Mouse (Mus musculus) hindbrain, embryonic 11.5 days (tissue): ENCODE measurements around the gene Arl5b. TPM values are rescaled to one million over a fixed set of nuclear protein-coding genes. Genes with fewer than 3 reads are reported as not detected.

ENCODE experiments used
- ATAC-seq: fragments of 200-750 bp; cut with Nextera tagmentation; 2 replicates; pipeline ENCODE4 v1.8.0; 2017; ENCODE audit warnings: mild to moderate bottlenecking, moderate TSS enrichment, moderate library complexity; ENCODE audit not compliant: low FRiP score
- DNase-seq: peaks from one replicate; pipeline ENCODE4 v3.0.0-alpha.2; 2015; ENCODE audit warnings: low spot score
- H3K27ac ChIP-seq: fragments of 300-500 bp; sonication (generic); 2 replicates; pipeline ENCODE4 v1.5.1; 2014; ENCODE audit warnings: mild to moderate bottlenecking, low read depth, low read length
- H3K27me3 ChIP-seq: fragments of 300-500 bp; sonication (generic); 2 replicates; pipeline ENCODE4 v1.6.1; 2014; ENCODE audit warnings: mild to moderate bottlenecking, low read length, moderate library complexity, mixed read lengths; ENCODE audit not compliant: control insufficient read depth, insufficient read depth
- H3K36me3 ChIP-seq: fragments of 300-500 bp; sonication (generic); 2 replicates; pipeline ENCODE4 v1.6.1; 2014; ENCODE audit warnings: mild to moderate bottlenecking, low read length, moderate library complexity, mixed read lengths; ENCODE audit not compliant: control insufficient read depth, insufficient read depth
- H3K4me1 ChIP-seq: fragments of 300-500 bp; sonication (generic); replicated peaks from 2 replicates; pipeline ENCODE4 v1.6.1; 2014; ENCODE audit warnings: low read length, mixed read lengths; ENCODE audit not compliant: control insufficient read depth, insufficient read depth
- H3K4me2 ChIP-seq: fragments of 300-500 bp; sonication (generic); replicated peaks from 2 replicates; pipeline ENCODE4 v1.6.1; 2014; ENCODE audit warnings: mild to moderate bottlenecking, low read depth, low read length
- H3K4me3 ChIP-seq: fragments of 300-500 bp; sonication (generic); 2 replicates; pipeline ENCODE4 v1.5.1; 2014; ENCODE audit warnings: low read depth, low read length
- H3K9ac ChIP-seq: fragments of 300-500 bp; sonication (generic); 2 replicates; pipeline ENCODE4 v1.6.1; 2014; ENCODE audit warnings: low read depth, low read length
- H3K9me3 ChIP-seq: fragments of 300-500 bp; sonication (generic); 2 replicates; pipeline ENCODE4 v1.6.1; 2016; ENCODE audit warnings: low read length; ENCODE audit not compliant: control insufficient read depth
- WGBS: fragments of 180-500 bp; shearing (Covaris S2); extraction: QIAGEN DNeasy Blood & Tissue Kit; methylation state at CpG from one replicate; pipeline ENCODE4 v1.1.7; 2014; 5-methylcytosine and 5-hydroxymethylcytosine counted together
- polyA plus RNA-seq: library from polyadenylated mRNA; unstranded; fragments of >200 nt; fragmentation: Nextera tagmentation; extraction: Ambion mirVana; gene quantifications from 2 replicates; pipeline ENCODE4 v1.2.1, GENCODE M21; 2014

Gene Arl5b
- polyA plus RNA-seq, 1 experiment from 2014 or later = 86.1 TPM

GRCm38 (mm10) chr2:15054945-15055637 lies 5.9 kb downstream of the Arl5b start, which contains the start of gene Nsun6:
Nsun6 (minus strand) TSS chr2:15055069.
- WGBS = under 1% methylated on average over 75 of the region's 75 CpGs
- H3K4me3 ChIP-seq = peak within 1 kb of the TSS; percentile 55
- DNase-seq (peak; percentile 97), ATAC-seq (peak; percentile 100)
- H3K9ac ChIP-seq = peak within 1 kb of the TSS; percentile 76
- no peaks in the 10 kb centered on the region; the same call in 1 of the 2 replicates for H3K4me1 ChIP-seq
- H3K9me3 ChIP-seq = no peaks in the 10 kb centered on the region
- peak within 1 kb of the TSS; percentile 83 for H3K27ac ChIP-seq
- H3K27me3 ChIP-seq = no peaks in the 10 kb centered on the region
- peak within 1 kb of the TSS; percentile 53 for H3K4me2 ChIP-seq
- H3K36me3 ChIP-seq = no peaks in the 10 kb centered on the region

DNA sequence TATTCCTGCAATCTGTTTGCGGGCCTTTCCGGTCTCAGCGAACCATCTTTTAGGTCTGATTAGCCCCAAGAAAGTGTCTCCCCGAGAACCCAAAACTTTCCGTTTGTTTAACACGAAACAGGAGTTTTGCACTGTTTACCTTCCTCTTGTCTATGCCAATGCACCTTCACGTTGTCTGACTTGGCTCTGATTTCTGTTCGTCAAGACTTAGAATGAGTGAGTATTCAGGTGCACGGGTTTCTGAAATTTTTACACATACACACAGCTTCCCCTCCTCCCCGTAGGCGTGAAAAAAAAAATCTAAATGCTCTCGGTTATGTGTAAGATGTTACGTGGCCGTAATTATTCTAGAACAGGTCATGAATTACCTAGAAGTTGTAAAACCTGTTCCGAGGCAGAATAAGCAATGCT lies 6.6 kb downstream of the Arl5b start:
- DNase-seq = peak; percentile 66
- ATAC-seq = no peak

DNA sequence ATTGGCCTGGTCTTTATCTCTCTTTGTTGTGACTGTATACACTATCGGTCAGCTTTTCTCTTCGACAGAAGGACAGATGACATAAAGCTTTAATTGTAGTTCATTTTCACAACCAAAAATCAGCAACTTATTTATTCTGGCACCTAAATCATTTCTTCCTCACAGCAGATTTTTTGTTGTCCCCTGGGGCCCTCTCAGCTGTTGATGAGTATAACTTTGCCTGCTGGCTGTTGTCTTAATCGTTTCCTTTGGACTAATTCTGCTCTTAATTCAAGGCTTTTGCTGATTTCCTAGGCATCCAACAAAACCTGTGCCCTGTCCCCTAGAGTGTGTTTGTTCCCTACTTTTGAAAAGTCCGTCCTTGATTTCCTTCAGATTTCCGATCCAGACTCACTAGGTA lies 9.0 kb downstream of the Arl5b start:
- H3K4me2 ChIP-seq = no peak overlapping the region
- no peak overlapping the region for H3K9ac ChIP-seq
- H3K4me3 ChIP-seq = no peak overlapping the region
- ATAC-seq (no peak), DNase-seq (no peak)
- H3K36me3 ChIP-seq = no peaks in the 10 kb centered on the region
- H3K4me1 ChIP-seq = no peaks in the 10 kb centered on the region; the same call in 1 of the 2 replicates
- 90% methylated on average over 5 of the region's 5 CpGs for WGBS
- no peaks in the 10 kb centered on the region for H3K27me3 ChIP-seq
- no peak overlapping the region for H3K27ac ChIP-seq
- H3K9me3 ChIP-seq = no peaks in the 10 kb centered on the region

More for the DNA sequence above, 6.6 kb downstream of the Arl5b start:
- Histone ChIP-seq H3K9ac (peak overlapping the region; percentile 76), H3K4me3 (peak overlapping the region; percentile 55), H3K36me3 (no peaks in the 10 kb centered on the region), H3K9me3 (no peaks in the 10 kb centered on the region), H3K27me3 (no peaks in the 10 kb centered on the region), H3K4me1 (no peaks in the 10 kb centered on the region; the same call in 1 of the 2 replicates), H3K4me2 (peak overlapping the region; percentile 53), H3K27ac (peak overlapping the region; percentile 83)
- WGBS = 1% methylated on average over 15 of the region's 15 CpGs

DNA sequence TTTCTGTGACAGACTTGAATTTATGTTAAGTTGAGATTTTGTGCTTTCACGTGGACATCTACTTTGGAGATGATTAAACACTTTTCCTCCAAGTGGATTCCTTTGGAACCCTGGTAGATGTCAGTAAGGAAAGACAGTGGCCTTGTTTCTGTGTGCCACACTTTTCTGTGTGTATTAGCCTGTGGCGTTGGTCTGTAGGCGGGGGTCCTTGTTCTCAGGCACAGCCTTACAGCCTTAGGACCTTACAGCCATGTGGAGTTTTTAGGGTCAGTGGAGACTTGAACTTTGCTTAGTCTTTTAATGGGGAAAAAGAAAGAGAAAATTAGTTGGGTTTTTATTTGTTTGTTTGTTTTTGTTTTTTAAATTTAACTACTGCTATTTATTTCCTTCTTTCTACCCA lies 11.7 kb downstream of the Arl5b start:
- 85% methylated on average over 3 of the region's 3 CpGs for WGBS
- no peak overlapping the region for H3K9ac ChIP-seq
- H3K9me3 ChIP-seq = no peaks in the 10 kb centered on the region
- no peaks in the 10 kb centered on the region for H3K36me3 ChIP-seq
- no peaks in the 10 kb centered on the region for H3K27me3 ChIP-seq
- H3K4me1 ChIP-seq = peaks cover 2% of the 10 kb centered on the region; the same call in 1 of the 2 replicates
- H3K4me3 ChIP-seq = no peak overlapping the region
- ATAC-seq (no peak), DNase-seq (no peak)
- H3K4me2 ChIP-seq = no peak overlapping the region
- H3K27ac ChIP-seq = no peak overlapping the region

DNA sequence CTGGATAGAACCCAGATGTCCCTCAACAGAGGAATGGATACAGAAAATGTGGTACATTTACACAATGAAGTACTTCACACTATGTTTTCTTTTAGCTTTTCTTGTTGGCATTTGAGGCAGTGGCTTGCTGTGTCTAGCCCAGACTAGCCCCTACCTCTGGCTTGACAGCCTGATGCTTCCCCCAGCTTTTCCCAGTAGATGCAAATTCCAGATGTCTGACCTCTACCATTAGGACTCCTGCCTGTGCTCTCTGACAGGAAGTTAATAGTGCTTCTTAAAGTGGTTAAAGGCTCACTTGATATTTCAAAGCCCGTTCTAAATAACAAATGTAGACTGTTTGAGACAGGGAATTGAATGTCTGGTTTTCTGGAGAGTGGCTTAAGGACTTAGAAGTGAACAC lies 14.6 kb downstream of the Arl5b start:
- DNase-seq (no peak), ATAC-seq (no peak)
- H3K4me3 ChIP-seq = no peak overlapping the region
- H3K27ac ChIP-seq = no peak overlapping the region
- no peak overlapping the region for H3K4me2 ChIP-seq
- WGBS = 64% methylated on average over 1 of the region's 1 CpGs
- H3K4me1 ChIP-seq = 0 out of 2 replicates have a peak, but pooled peaks cover 2% of the 10 kb centered on the region
- no peaks in the 10 kb centered on the region for H3K27me3 ChIP-seq
- H3K36me3 ChIP-seq = 0 out of 2 replicates have a peak, but pooled peaks cover 2% of the 10 kb centered on the region
- no peak overlapping the region for H3K9ac ChIP-seq
- H3K9me3 ChIP-seq = no peaks in the 10 kb centered on the region

GRCm38 (mm10) chr2:15064380-15065269 lies 15.4 kb downstream of the Arl5b start:
- Histone ChIP-seq H3K9ac (no peak overlapping the region), H3K27me3 (no peaks in the 10 kb centered on the region), H3K4me1 (0 out of 2 replicates have a peak, but pooled peaks cover 2% of the 10 kb centered on the region), H3K36me3 (0 out of 2 replicates have a peak, but pooled peaks cover 2% of the 10 kb centered on the region), H3K27ac (no peak overlapping the region), H3K4me3 (no peak overlapping the region), H3K4me2 (no peak overlapping the region), H3K9me3 (no peaks in the 10 kb centered on the region)
- ATAC-seq (no peak), DNase-seq (no peak)
- WGBS = 74% methylated on average over 7 of the region's 7 CpGs

GRCm38 (mm10) chr2:15065447-15065846 lies 16.3 kb downstream of the Arl5b start:
- WGBS = 84% methylated on average over 2 of the region's 2 CpGs
- DNase-seq (no peak), ATAC-seq (no peak)
- H3K27me3 ChIP-seq = no peaks in the 10 kb centered on the region
- H3K4me2 ChIP-seq = no peak overlapping the region
- H3K4me3 ChIP-seq = no peak overlapping the region
- H3K9ac ChIP-seq = no peak overlapping the region
- 0 out of 2 replicates have a peak, but pooled peaks cover 2% of the 10 kb centered on the region for H3K4me1 ChIP-seq
- H3K27ac ChIP-seq = no peak overlapping the region
- no peaks in the 10 kb centered on the region for H3K9me3 ChIP-seq
- 0 out of 2 replicates have a peak, but pooled peaks cover 2% of the 10 kb centered on the region for H3K36me3 ChIP-seq

DNA sequence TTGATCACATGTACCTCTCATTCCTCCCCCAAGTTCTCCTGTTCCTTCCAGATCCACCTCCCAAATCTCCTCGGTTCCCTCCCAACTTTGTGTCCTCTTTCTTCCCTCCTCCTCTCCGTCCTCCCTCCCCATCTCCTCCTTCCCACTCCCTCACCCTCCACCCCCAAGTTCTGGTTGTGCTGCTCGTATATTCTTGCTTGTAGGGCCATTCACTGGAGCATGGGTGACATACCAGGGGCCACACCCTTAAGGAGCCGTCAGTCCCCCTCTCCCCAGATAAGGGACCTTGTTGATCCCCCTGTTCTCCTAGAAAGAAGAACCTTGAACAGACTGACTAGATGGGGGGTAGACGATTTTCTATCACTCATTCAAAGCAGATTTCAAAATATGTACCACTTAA lies 17.9 kb downstream of the Arl5b start:
- H3K4me1 ChIP-seq = 0 out of 2 replicates have a peak, but pooled peaks cover 2% of the 10 kb centered on the region
- H3K27ac ChIP-seq = no peak overlapping the region
- H3K27me3 ChIP-seq = no peaks in the 10 kb centered on the region
- DNase-seq (no peak), ATAC-seq (no peak)
- H3K9me3 ChIP-seq = no peaks in the 10 kb centered on the region
- no peak overlapping the region for H3K4me3 ChIP-seq
- no peak overlapping the region for H3K9ac ChIP-seq
- H3K36me3 ChIP-seq = 0 out of 2 replicates have a peak, but pooled peaks cover 2% of the 10 kb centered on the region
- no peak overlapping the region for H3K4me2 ChIP-seq
- WGBS = 82% methylated on average over 5 of the region's 5 CpGs
